Mouse (Mus musculus) lung, postnatal 4 days (tissue): ENCODE data around the gene Sh3gl3.

ENCODE experiments used
- DNase-seq, 2 experiments: peaks; one replicate each; pipeline ENCODE4 v3.0.0; 2021

The Sh3gl3 gene

GRCm38 (mm10) chr7:82294083-82294482 is 120.4 kb downstream of the Sh3gl3 start:
- no peak for DNase-seq

DNA sequence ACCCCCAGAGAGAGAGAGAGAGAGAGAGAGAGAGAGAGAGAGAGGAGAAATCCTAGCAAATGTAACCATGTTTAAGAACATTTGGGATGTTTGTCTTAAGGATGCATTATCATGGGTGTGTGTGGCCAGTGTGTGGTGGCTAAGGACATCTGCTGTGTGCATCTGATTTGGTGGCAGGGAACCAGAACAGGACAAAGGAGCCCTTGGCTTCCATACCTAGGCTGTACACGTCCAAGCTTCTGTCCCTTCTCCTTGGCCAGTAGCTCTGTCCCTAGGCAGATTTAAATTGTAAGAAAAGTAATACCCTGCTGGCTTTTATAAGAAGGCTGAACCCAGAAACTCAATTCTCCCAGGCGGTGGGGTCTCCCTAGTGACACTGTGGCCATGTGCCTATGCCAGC is 121.0 kb downstream of the Sh3gl3 start:
- DNase-seq = no peak

GRCm38 (mm10) chr7:82308398-82308797 is 134.8 kb downstream of the Sh3gl3 start:
- no peak for DNase-seq

- DNase-seq = no peak
Observed at GRCm38 (mm10) chr7:82318515-82318914, 144.9 kb downstream of the Sh3gl3 start.

GRCm38 (mm10) chr7:82326616-82327015 is 153.0 kb downstream of the Sh3gl3 start:
- DNase-seq = no peak

GRCm38 (mm10) chr7:82327201-82327600 is 153.6 kb downstream of the Sh3gl3 start:
- no peak for DNase-seq

DNA sequence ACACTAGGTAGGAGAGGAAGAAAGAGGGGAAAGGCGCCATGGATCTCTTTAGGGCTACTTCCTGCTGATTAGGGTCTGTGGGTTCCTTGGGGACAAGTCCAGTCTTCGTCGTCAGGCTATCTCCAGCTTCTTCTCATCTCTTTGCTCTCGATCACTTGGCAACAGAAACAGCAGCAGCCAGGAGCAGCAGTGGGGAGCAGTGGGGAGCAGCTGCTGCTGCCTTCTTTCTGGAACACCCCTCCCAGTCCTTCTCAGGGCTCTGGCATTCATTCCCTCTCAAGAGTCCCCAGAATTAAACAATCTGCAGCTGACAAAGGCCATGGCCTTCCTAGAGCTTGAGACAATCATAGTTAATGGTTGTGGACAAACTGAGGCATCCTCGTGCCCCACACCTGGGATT is 154.2 kb downstream of the Sh3gl3 start:
- no peak for DNase-seq

GRCm38 (mm10) chr7:82329831-82330230 is 156.2 kb downstream of the Sh3gl3 start:
- DNase-seq = no peak

DNA sequence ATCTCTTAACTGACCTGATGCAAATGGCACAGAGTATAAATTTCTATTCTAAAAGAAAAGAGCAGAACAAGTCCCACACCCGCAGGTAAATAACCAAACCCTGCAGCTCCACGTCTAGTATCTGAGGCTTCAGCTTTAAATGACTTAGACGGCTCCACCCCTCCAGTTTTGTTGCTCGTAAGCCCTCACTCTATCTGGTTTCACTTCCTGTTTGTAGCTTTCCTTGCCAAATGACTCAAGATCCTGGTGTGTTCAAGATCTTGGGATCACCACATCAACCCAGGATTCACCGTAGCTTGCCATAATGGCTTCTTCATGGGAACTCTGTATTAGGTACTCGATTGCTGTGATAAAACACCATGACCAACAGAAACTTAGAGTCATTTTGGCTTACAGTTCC is 157.2 kb downstream of the Sh3gl3 start:
- DNase-seq = no peak

DNA sequence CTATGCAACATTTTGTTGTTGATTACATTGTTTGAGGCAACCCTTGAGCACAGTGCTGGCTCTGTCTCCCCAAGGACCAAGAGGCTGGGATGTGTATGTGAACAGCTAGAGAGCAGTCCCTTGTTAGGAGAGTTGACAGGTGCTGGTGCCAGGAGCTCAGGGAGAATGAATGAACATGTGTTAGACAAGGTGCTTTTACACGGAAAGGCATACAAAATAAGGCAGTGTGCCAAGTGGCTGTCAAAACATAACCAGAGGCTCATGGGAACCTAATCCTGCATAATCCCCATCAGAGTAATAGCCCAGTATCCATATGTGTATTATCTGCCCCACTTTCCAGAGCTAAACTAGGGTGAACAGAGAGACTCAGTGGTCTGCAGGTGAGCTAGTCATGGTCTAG is 160.4 kb downstream of the Sh3gl3 start:
- no peak for DNase-seq

DNA sequence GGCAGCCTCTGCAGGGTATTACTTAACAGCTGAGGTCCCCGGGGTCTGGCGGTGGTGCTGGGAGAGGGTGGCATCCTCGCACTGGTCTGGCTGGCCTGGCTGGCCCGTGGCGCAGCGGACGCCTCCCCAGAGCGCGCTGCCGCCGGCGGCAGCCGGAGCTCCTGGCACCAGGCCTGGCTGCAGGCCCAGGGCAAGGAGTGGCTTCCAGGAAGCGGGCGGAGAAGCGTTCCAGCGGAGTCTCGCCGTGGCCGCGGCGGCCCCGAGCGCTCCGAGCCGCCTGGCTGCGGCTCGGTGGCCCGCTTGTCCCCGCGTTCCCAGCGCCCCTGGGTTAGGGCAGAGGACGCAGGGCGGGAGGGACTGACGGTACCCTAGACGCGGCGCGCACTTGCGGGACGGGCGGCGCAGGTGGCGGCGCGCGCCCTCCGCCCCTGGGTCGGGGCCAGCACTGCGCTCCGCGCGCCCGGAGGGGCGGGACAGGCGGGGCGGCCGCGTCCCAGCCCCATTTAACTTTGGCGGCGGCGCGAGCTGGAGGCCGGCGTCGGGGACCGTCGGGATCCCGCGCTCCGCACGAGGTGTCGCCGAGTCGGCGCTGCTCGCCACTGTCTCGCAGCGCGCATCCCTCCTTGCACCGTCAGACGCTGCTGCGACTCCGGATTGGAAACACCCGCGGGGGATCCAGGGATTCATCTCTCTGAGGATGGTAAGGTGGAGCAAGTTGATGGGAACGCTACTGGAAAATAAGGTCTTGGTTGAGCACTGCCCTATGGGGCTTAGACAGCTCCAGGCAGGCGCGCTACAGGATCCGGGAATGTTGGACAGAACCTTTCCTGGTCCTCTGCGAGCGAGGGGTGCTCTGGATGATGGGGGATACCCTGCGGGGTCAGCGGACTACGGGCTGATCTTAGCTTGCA is 161.8 kb downstream of the Sh3gl3 start, which contains the start of gene Adamtsl3:
Gene Adamtsl3 (plus strand): TSS at position 484 of the 911 bp plus-strand sequence.
- peak; percentile 49 to 68 for DNase-seq

- peak; percentile 28 to 60 for DNase-seq
Observed at GRCm38 (mm10) chr7:82336132-82336531, 162.5 kb downstream of the Sh3gl3 start.

DNA sequence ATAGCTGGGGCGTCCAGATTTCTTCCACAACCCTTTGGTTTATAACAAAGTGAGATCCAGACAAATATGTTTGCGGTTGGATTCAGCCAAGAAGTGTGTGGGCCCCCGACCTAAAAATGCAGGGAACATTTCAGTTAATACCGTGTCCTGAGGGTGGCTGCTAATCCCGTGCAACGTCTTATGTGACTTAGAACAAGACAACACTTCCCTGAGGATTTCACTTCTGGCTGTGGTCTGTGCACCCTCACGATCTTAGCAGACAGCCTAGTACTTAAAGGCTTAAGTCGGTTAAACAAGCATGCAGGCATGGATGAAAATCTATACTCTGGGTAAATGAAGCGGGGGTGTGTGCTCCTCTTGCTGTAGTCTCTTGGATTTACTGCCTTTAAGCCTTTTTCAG is 164.5 kb downstream of the Sh3gl3 start:
- DNase-seq = no peak

DNA sequence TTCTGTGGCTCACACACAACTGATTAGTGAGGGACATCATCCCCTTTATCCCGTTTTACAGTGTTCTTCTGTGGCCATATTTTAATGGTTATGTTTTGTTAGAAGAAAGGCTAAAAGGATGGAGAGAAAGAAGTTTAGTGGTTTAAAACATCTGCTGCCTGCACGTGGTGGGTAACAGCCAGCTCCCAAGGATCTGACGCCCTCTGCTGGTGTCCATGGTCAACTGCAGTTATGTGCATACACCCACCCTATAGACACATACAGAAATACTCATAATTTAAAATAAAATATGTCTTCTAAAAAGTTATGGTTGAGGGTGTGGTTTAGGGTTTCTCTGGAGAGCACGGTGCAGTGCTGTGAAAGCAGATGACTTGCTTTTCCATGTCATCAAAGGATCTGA is 164.9 kb downstream of the Sh3gl3 start:
- no peak for DNase-seq

- DNase-seq = no peak
Observed at GRCm38 (mm10) chr7:82339214-82339613, 165.6 kb downstream of the Sh3gl3 start.

- no peak for DNase-seq
Observed at GRCm38 (mm10) chr7:82341476-82341875, 167.8 kb downstream of the Sh3gl3 start.

GRCm38 (mm10) chr7:82346706-82347105 is 173.1 kb downstream of the Sh3gl3 start:
- DNase-seq = no peak

- DNase-seq = no peak
Observed at GRCm38 (mm10) chr7:82349796-82350195, 176.2 kb downstream of the Sh3gl3 start.

- no peak for DNase-seq
Observed at GRCm38 (mm10) chr7:82350421-82350820, 176.8 kb downstream of the Sh3gl3 start.
